Mouse (Mus musculus): ENCODE measurements at regions not wholly inside any gene's neighbourhood (a gene's known extent, or its start where the extent isn't known, plus 50 kb on each side); places are given as distances from the start of the nearest gene placed in this dataset.

GRCm38 (mm10) chr8:90635766-90636492, 181.3 kb downstream of the Gm19935 start:
- in situ Hi-C loops (cut with MboI; ENCODE audit: low pct_ligation_motif_present, low pct_unique_long_range_greater_than_20kb, low sequenced_read_pairs) (no loop called here), dilution Hi-C loops (cut with MboI; ENCODE audit: extremely low pct_ligation_motif_present, extremely low pct_unique_long_range_greater_than_20kb, low sequenced_read_pairs) (no loop called here)
- no peak overlapping the region for H3K9ac ChIP-seq (ENCODE audit: insufficient read depth, low read depth)
- H3K27ac ChIP-seq (ENCODE audit: insufficient read depth, low read depth) = no peak overlapping the region
- no peak for TF ChIP-seq RAD21 (IDR thresholded peaks at IDR 0.05; ENCODE audit: low read depth, low read length)
- no peak for TF ChIP-seq ZMIZ1 (IDR thresholded peaks at IDR 0.05; ENCODE audit: low read depth, low read length)
- TF ChIP-seq TBP (conservative IDR thresholded peaks at IDR 0.05; ENCODE audit: low read depth, low read length) = no peak
- no peak for TF ChIP-seq POLR2AphosphoS2 (IDR thresholded peaks at IDR 0.05; ENCODE audit: low read depth, low read length)
- TF ChIP-seq SIN3A (IDR thresholded peaks at IDR 0.05; ENCODE audit: low read length) = no peak
- TF ChIP-seq JUND (conservative IDR thresholded peaks at IDR 0.05; ENCODE audit: low read depth, low read length) = no peak
- no peak for TF ChIP-seq NRF1 (IDR thresholded peaks at IDR 0.05; ENCODE audit: low read depth, low read length)
- TF ChIP-seq JUN (IDR thresholded peaks at IDR 0.05; ENCODE audit: insufficient read depth, low read depth, low read length) = no peak
- no peak for TF ChIP-seq ELF1 (IDR thresholded peaks at IDR 0.05; ENCODE audit: low read depth, low read length)
- TF ChIP-seq MAZ (IDR thresholded peaks at IDR 0.05; ENCODE audit: low read depth, low read length) = no peak
- TF ChIP-seq CTCF (conservative IDR thresholded peaks at IDR 0.05 in 1 of 2, IDR thresholded peaks at IDR 0.05 in 1 of 2; ENCODE audit: low read depth in 2 of 2, low read length in 2 of 2) = no peak
- TF ChIP-seq ZC3H11A (IDR thresholded peaks at IDR 0.05; ENCODE audit: low read depth, low read length) = no peak
- TF ChIP-seq UBTF (IDR thresholded peaks at IDR 0.05; ENCODE audit: low read depth, low read length) = no peak
- TF ChIP-seq CHD2 (IDR thresholded peaks at IDR 0.05; ENCODE audit: low read length) = no peak
- no peak for TF ChIP-seq MXI1 (IDR thresholded peaks at IDR 0.05; ENCODE audit: low read depth, low read length)
- TF ChIP-seq MAFK (IDR thresholded peaks at IDR 0.05; ENCODE audit: insufficient replicate concordance, low read length) = no peak
- TF ChIP-seq RCOR1 (conservative IDR thresholded peaks at IDR 0.05; ENCODE audit: low read depth, low read length) = no peak
- TF ChIP-seq SMC3 (IDR thresholded peaks at IDR 0.05; ENCODE audit: low read depth, low read length) = no peak
- no peak for DNase-seq (ENCODE audit: extremely low read depth)
- peaks cover 0 to 3% of the 10 kb centered on the region in 2 experiments; a peak in 2 of 4 replicates for H3K4me1 ChIP-seq (ENCODE audit: control insufficient read depth in 1 of 2, insufficient read depth in 2 of 2)
- no peaks in the 10 kb centered on the region for H3K36me3 ChIP-seq (replicated peaks in 1 of 2; ENCODE audit: control insufficient read depth in 1 of 2, insufficient read depth in 1 of 2, low read length in 1 of 2)
- no peak overlapping the region for H3K4me2 ChIP-seq (ENCODE audit: insufficient read depth, low read depth, poor library complexity, severe bottlenecking)
- no peak overlapping the region for H3K4me3 ChIP-seq (replicated peaks in 1 of 3; ENCODE audit: low read depth in 2 of 3, low read length in 2 of 3, poor library complexity in 1 of 3)
- H3K9me3 ChIP-seq (replicated peaks; ENCODE audit: low read length) = no peaks in the 10 kb centered on the region
- H3K27me3 ChIP-seq (replicated peaks) = no peaks in the 10 kb centered on the region
- H3K79me2 ChIP-seq (replicated peaks; ENCODE audit: control insufficient read depth, extremely low read depth, insufficient read depth, poor library complexity, severe bottlenecking) = no peaks in the 10 kb centered on the region

- in situ Hi-C loops (cut with MboI; ENCODE audit: low pct_ligation_motif_present, low pct_unique_long_range_greater_than_20kb, low sequenced_read_pairs) (no loop called here), dilution Hi-C loops (cut with MboI; ENCODE audit: extremely low pct_ligation_motif_present, extremely low pct_unique_long_range_greater_than_20kb, low sequenced_read_pairs) (no loop called here)
- no peak for DNase-seq (ENCODE audit: extremely low read depth)
- Histone ChIP-seq H3K9ac (ENCODE audit: insufficient read depth, low read depth) (no peak overlapping the region), H3K9me3 (replicated peaks; ENCODE audit: low read length) (no peaks in the 10 kb centered on the region), H3K4me2 (ENCODE audit: insufficient read depth, low read depth, poor library complexity, severe bottlenecking) (no peak overlapping the region), H3K36me3 (replicated peaks in 1 of 2; ENCODE audit: control insufficient read depth in 1 of 2, insufficient read depth in 1 of 2, low read length in 1 of 2) (no peaks in the 10 kb centered on the region), H3K4me3 (replicated peaks in 1 of 3; ENCODE audit: low read depth in 2 of 3, low read length in 2 of 3, poor library complexity in 1 of 3) (no peak overlapping the region), H3K4me1 (ENCODE audit: control insufficient read depth in 1 of 2, insufficient read depth in 2 of 2) (no peaks in the 10 kb centered on the region; a peak in 1 of 4 replicates), H3K27ac (ENCODE audit: insufficient read depth, low read depth) (no peak overlapping the region), H3K27me3 (replicated peaks) (no peaks in the 10 kb centered on the region), H3K79me2 (replicated peaks; ENCODE audit: control insufficient read depth, extremely low read depth, insufficient read depth, poor library complexity, severe bottlenecking) (no peaks in the 10 kb centered on the region)
- no peak for TF ChIP-seq UBTF (IDR thresholded peaks at IDR 0.05; ENCODE audit: low read depth, low read length)
- no peak for TF ChIP-seq NRF1 (IDR thresholded peaks at IDR 0.05; ENCODE audit: low read depth, low read length)
- no peak for TF ChIP-seq ZKSCAN1 (IDR thresholded peaks at IDR 0.05; ENCODE audit: borderline replicate concordance, low read depth, low read length)
- TF ChIP-seq MEF2A (IDR thresholded peaks at IDR 0.05; ENCODE audit: borderline replicate concordance, low read depth, low read length) = no peak
- no peak for TF ChIP-seq EP300 (IDR thresholded peaks at IDR 0.05; ENCODE audit: low read length)
- TF ChIP-seq JUND (conservative IDR thresholded peaks at IDR 0.05; ENCODE audit: low read depth, low read length) = no peak
- no peak for TF ChIP-seq ELF1 (IDR thresholded peaks at IDR 0.05; ENCODE audit: low read depth, low read length)
- TF ChIP-seq MAX (IDR thresholded peaks at IDR 0.05; ENCODE audit: low read length) = no peak
- TF ChIP-seq SIN3A (IDR thresholded peaks at IDR 0.05; ENCODE audit: low read length) = no peak
These were observed 186.4 kb downstream of the Gm19935 start for GRCm38 (mm10) chr8:90630796-90631195.

Data from CH12.LX (cell line).